Mouse (Mus musculus) lung, postnatal 0 days (tissue): ENCODE measurements around the gene Erap1.
"Not testable (repeated sequence)": the region's sequence is repeated elsewhere in the genome, so short reads cannot be mapped to it uniquely, and the experiment has no call there.

Experiments used
- CTCF ChIP-seq: IDR thresholded peaks from 2 replicates; pipeline ENCODE4 v1.5.1; 2016; ENCODE audit warnings: antibody characterized with exemption, mild to moderate bottlenecking
- EP300 ChIP-seq: IDR thresholded peaks from 2 replicates; pipeline ENCODE4 v1.6.1; 2016; ENCODE audit warnings: antibody characterized with exemption, mild to moderate bottlenecking, control low read depth

GRCm38 (mm10) chr13:74597022-74597421 lies 42.3 kb upstream of the Erap1 start:
- TF ChIP-seq CTCF, EP300: not testable (repeated sequence)
